Mouse (Mus musculus): ENCODE data around the gene Spata31d1a. TPM values are rescaled to one million over a fixed set of nuclear protein-coding genes. Genes with fewer than 3 reads are reported as not detected.

Spata31d1a gene
- polyA plus RNA-seq, 1 experiment from 2014 or later, result not detected

DNA sequence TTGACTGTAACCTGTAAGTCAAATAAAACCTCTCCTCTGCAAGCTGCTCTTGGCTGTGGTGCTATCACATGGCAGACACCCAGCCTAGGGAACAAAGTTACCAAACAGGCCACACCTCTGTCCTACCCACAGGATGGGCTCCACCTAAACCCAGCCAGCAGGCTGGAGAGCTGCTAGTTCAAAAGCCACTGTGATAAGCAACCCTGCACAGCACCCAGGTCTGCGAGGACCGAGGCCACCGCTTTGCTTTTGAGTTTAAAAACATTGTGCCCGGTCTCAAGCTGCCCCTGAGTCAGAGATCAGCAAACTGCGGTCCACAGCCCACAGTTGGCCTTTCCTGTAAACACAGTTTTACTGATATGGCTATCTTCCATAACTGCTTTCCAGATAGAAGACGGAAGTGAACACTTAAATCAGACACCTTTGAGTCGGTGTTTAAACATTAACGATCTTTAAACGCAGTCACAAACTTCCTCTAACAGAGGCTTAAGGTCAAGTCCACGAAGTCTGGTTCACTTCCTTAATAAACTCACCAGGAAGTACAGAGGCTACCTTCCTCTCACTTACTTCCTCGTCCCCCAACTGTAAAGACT lies 41.5 kb downstream of the Spata31d1a start:
- Histone ChIP-seq H3K4me1 (ENCODE audit: control insufficient read depth, insufficient read depth, low read length) (peaks cover 8% of the 10 kb centered on the region), H3K9ac (ENCODE audit: low read length) (0 out of 2 replicates have a peak overlapping the region, but pooled peaks have one; percentile 38), H3K36me3 (ENCODE audit: control insufficient read depth, insufficient read depth) (peaks cover 2% of the 10 kb centered on the region), H3K27me3 (ENCODE audit: control insufficient read depth, insufficient read depth, low read length) (no peaks in the 10 kb centered on the region), H3K4me2 (ENCODE audit: low read depth, low read length) (0 out of 2 replicates have a peak overlapping the region, but pooled peaks have one; percentile 7), H3K4me3 (ENCODE audit: low read length) (no peak overlapping the region), H3K27ac (ENCODE audit: low read length) (peak overlapping the region; percentile 67), H3K9me3 (replicated peaks; ENCODE audit: control insufficient read depth, low read length) (no peaks in the 10 kb centered on the region)
- ATAC-seq (replicated peaks; ENCODE audit: extremely low read depth, insufficient read depth, low FRiP score), result peak; percentile 70
- WGBS, result 22% methylated on average over 11 of the region's 11 CpGs

DNA sequence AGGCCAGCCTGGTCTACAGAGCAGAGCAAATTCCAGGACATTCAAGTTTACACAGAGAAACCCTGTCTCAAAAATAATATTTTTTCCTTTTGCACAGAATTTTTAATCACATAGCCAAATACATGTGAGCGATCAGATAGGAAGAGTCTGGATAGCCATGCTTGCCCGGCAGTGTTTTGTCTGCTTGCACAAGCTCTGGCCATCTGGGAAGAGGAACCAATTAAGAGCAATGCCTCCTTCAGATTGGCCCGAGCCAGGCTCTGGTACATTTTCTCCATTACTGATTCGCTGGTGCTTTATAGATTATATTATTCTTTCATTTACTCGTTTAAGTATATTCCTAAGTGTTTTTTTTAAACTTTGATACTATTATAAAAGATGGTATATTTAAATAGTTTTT lies 42.4 kb downstream of the Spata31d1a start:
- Histone ChIP-seq H3K4me1 (ENCODE audit: control insufficient read depth, insufficient read depth, low read length) (peaks cover 6% of the 10 kb centered on the region), H3K4me2 (ENCODE audit: low read depth, low read length) (no peak overlapping the region), H3K36me3 (ENCODE audit: control insufficient read depth, insufficient read depth) (peaks cover 2% of the 10 kb centered on the region; the same call in 1 of the 2 replicates), H3K27me3 (ENCODE audit: control insufficient read depth, insufficient read depth, low read length) (no peaks in the 10 kb centered on the region), H3K9ac (ENCODE audit: low read length) (no peak overlapping the region), H3K9me3 (replicated peaks; ENCODE audit: control insufficient read depth, low read length) (no peaks in the 10 kb centered on the region), H3K4me3 (ENCODE audit: low read length) (no peak overlapping the region), H3K27ac (ENCODE audit: low read length) (no peak overlapping the region)
- ATAC-seq (replicated peaks; ENCODE audit: extremely low read depth, insufficient read depth, low FRiP score), result no peak
- WGBS, result 86% methylated on average over 5 of the region's 5 CpGs

DNA sequence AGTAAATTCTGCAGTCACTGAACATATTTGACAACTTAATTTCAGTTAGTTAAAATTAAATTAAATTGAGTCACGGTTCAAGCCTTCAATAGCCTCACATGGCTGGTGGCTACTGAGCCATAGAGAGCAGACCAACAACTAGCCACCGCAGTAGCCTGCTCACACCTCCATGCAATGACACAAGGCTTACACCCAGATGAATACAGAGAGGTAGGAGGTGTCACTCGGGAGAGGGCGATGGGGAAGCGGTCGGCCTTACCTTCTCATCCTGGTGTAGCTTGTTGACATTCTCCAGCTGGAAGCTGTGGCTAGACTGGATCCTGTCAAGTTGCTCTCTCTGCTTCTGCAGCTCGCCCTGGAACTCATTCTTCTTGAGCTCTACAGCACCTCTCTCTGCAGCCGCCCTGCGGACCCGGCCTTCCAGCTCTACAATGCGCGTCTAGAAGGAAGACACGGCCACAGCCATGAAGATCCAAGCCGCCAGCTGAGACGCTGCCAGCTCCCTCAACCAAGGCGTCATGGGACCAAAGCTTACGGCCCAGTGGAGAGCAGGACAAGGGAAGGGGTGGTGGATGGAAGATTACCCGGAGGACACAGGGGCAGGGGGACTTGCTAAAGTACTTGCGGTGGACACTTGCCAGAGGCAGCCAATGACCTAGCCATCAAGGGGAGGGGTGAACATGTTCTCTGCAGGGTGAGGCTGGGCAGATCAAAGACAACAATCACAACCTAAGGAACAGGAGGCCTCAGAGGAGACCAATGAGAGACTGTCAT lies 46.0 kb downstream of the Spata31d1a start:
- ATAC-seq (replicated peaks; ENCODE audit: extremely low read depth, insufficient read depth, low FRiP score), result no peak
- 88% methylated on average over 19 of the region's 19 CpGs for WGBS
- H3K4me1 ChIP-seq (ENCODE audit: control insufficient read depth, insufficient read depth, low read length), result peaks cover 6% of the 10 kb centered on the region
- H3K27me3 ChIP-seq (ENCODE audit: control insufficient read depth, insufficient read depth, low read length), result no peaks in the 10 kb centered on the region
- H3K27ac ChIP-seq (ENCODE audit: low read length), result no peak overlapping the region
- H3K9ac ChIP-seq (ENCODE audit: low read length), result no peak overlapping the region
- peaks cover 2% of the 10 kb centered on the region for H3K36me3 ChIP-seq (ENCODE audit: control insufficient read depth, insufficient read depth)
- no peak overlapping the region for H3K4me3 ChIP-seq (ENCODE audit: low read length)
- no peak overlapping the region for H3K4me2 ChIP-seq (ENCODE audit: low read depth, low read length)
- no peaks in the 10 kb centered on the region for H3K9me3 ChIP-seq (replicated peaks; ENCODE audit: control insufficient read depth, low read length)

DNA sequence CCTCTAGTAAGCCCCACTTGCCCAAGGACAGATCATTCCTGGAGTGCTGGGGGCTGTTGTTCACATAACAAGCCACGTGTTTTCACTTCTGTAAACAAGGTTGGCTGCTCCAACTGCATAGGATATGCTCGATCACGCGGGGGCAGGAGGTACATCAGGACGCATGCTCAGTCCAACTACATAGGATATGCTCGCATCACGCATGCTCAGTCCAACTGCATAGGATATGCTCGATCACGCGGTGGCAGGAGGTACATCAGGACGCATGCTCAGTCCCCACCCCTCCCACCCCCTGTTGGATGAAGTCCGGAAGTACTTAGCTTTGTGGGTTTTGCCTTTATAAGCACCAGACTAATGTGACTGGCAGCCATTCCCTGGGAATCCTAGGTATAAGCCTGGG lies 48.2 kb downstream of the Spata31d1a start:
- ATAC-seq (replicated peaks; ENCODE audit: extremely low read depth, insufficient read depth, low FRiP score), result no peak

DNA sequence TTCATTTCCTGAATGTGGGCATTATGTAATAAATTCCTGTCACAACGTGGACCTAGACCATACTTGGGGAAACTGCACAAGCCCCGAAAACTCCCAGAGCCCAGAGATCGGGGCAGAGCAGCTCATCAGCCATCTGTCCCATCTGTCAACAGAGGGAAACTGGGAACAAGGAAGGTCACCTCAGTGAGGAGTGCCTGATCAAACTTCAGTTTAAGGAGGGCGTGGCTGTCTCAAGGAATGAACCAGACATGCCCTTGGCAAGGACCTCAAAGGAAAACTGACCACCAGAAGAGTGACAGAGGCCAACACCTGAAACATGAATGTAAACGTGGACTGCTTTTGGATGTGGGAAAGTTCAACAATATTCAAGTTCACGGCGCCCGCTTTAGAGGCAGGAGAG lies 48.7 kb downstream of the Spata31d1a start:
- Histone ChIP-seq H3K4me3 (ENCODE audit: low read length) (no peak overlapping the region), H3K36me3 (ENCODE audit: control insufficient read depth, insufficient read depth) (peaks cover 2% of the 10 kb centered on the region), H3K9ac (ENCODE audit: low read length) (no peak overlapping the region), H3K4me1 (ENCODE audit: control insufficient read depth, insufficient read depth, low read length) (peaks cover 4% of the 10 kb centered on the region), H3K27ac (ENCODE audit: low read length) (no peak overlapping the region), H3K27me3 (ENCODE audit: control insufficient read depth, insufficient read depth, low read length) (no peaks in the 10 kb centered on the region), H3K9me3 (replicated peaks; ENCODE audit: control insufficient read depth, low read length) (no peaks in the 10 kb centered on the region), H3K4me2 (ENCODE audit: low read depth, low read length) (no peak overlapping the region)
- WGBS, result 88% methylated on average over 8 of the region's 8 CpGs
- no peak for ATAC-seq (replicated peaks; ENCODE audit: extremely low read depth, insufficient read depth, low FRiP score)

More for the DNA sequence above, 48.2 kb downstream of the Spata31d1a start:
- Histone ChIP-seq H3K9me3 (replicated peaks; ENCODE audit: control insufficient read depth, low read length) (no peaks in the 10 kb centered on the region), H3K9ac (ENCODE audit: low read length) (no peak overlapping the region), H3K4me3 (ENCODE audit: low read length) (no peak overlapping the region), H3K4me2 (ENCODE audit: low read depth, low read length) (no peak overlapping the region), H3K36me3 (ENCODE audit: control insufficient read depth, insufficient read depth) (peaks cover 2% of the 10 kb centered on the region), H3K4me1 (ENCODE audit: control insufficient read depth, insufficient read depth, low read length) (no peaks in the 10 kb centered on the region), H3K27me3 (ENCODE audit: control insufficient read depth, insufficient read depth, low read length) (no peaks in the 10 kb centered on the region), H3K27ac (ENCODE audit: low read length) (no peak overlapping the region)
- 95% methylated on average over 12 of the region's 12 CpGs for WGBS

DNA sequence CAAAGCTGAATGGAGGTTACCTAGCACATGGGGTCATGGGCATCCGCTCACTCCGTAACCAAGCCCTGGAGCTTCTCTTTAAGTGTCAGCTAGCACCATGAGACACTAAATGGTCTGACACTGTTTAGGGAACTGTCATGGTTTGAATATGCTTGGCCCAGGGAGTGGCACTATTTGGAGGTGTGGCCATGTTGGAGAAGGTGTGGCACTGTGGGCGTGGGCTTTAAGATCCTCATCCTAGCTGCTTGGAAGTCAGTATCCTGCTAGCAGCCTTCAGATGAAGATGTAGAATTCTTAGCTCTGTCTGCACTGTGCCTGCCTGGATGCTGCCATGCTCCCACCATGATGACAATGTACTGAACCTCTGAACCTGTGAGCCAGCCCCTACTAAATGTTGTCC lies 49.8 kb downstream of the Spata31d1a start:
- H3K27me3 ChIP-seq (ENCODE audit: control insufficient read depth, insufficient read depth, low read length), result no peaks in the 10 kb centered on the region
- no peak overlapping the region for H3K4me3 ChIP-seq (ENCODE audit: low read length)
- ATAC-seq (replicated peaks; ENCODE audit: extremely low read depth, insufficient read depth, low FRiP score), result no peak
- no peak overlapping the region for H3K9ac ChIP-seq (ENCODE audit: low read length)
- no peak overlapping the region for H3K4me2 ChIP-seq (ENCODE audit: low read depth, low read length)
- peaks cover 2% of the 10 kb centered on the region for H3K36me3 ChIP-seq (ENCODE audit: control insufficient read depth, insufficient read depth)
- H3K27ac ChIP-seq (ENCODE audit: low read length), result no peak overlapping the region
- WGBS, result 98% methylated on average over 3 of the region's 3 CpGs
- no peaks in the 10 kb centered on the region for H3K9me3 ChIP-seq (replicated peaks; ENCODE audit: control insufficient read depth, low read length)
- H3K4me1 ChIP-seq (ENCODE audit: control insufficient read depth, insufficient read depth, low read length), result peaks cover 4% of the 10 kb centered on the region

DNA sequence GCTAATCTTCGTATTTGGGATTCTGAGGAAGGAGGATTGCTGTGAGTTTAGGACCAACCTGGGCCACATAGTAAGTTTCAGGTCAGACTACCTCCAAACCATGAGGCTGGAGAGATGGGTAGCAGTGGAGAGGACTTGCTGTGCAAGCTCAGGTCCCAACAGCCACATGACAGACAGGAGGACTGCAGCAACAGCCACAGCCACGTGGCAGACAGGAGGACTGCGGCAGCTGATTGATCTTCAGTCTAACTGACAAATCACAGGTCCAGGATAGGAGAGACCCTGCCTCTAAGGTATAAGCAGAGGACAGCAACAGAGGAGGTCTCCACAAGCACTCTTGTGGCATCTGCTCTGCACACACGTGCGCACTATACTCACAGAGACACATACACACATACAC lies 52.3 kb downstream of the Spata31d1a start:
- no peaks in the 10 kb centered on the region; the same call in 1 of the 2 replicates for H3K36me3 ChIP-seq (ENCODE audit: control insufficient read depth, insufficient read depth)
- no peak for ATAC-seq (replicated peaks; ENCODE audit: extremely low read depth, insufficient read depth, low FRiP score)
- H3K4me3 ChIP-seq (ENCODE audit: low read length), result no peak overlapping the region
- H3K4me1 ChIP-seq (ENCODE audit: control insufficient read depth, insufficient read depth, low read length), result peaks cover 8% of the 10 kb centered on the region
- H3K27ac ChIP-seq (ENCODE audit: low read length), result no peak overlapping the region
- H3K4me2 ChIP-seq (ENCODE audit: low read depth, low read length), result no peak overlapping the region
- H3K27me3 ChIP-seq (ENCODE audit: control insufficient read depth, insufficient read depth, low read length), result no peaks in the 10 kb centered on the region
- no peaks in the 10 kb centered on the region for H3K9me3 ChIP-seq (replicated peaks; ENCODE audit: control insufficient read depth, low read length)
- no peak overlapping the region for H3K9ac ChIP-seq (ENCODE audit: low read length)
- WGBS, result 83% methylated on average over 5 of the region's 5 CpGs

DNA sequence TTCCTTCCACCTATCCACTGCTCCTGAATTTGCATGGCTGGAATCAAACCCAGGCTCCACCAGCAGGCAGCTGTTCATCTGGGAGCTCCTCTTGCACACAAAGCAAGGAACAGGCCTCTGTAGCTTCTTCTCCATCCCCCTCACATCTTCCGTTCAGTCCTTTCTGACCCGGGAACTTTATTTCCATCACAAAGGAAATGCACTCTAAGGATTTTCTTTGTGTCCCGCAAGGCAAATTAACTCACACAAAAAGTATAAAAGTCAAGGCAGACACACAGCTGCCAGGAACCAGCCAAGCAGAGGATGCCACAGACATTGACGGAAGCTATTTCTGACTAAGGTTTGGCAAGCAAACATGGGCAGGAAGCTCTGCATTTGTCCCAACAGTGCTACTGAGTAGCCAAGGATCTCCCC lies 53.1 kb downstream of the Spata31d1a start:
- Histone ChIP-seq H3K36me3 (ENCODE audit: control insufficient read depth, insufficient read depth) (no peaks in the 10 kb centered on the region; the same call in 1 of the 2 replicates), H3K9ac (ENCODE audit: low read length) (no peak overlapping the region), H3K4me1 (ENCODE audit: control insufficient read depth, insufficient read depth, low read length) (peaks cover 11% of the 10 kb centered on the region), H3K4me3 (ENCODE audit: low read length) (no peak overlapping the region), H3K4me2 (ENCODE audit: low read depth, low read length) (no peak overlapping the region), H3K27ac (ENCODE audit: low read length) (peak overlapping the region; percentile 24), H3K9me3 (replicated peaks; ENCODE audit: control insufficient read depth, low read length) (no peaks in the 10 kb centered on the region), H3K27me3 (ENCODE audit: control insufficient read depth, insufficient read depth, low read length) (no peaks in the 10 kb centered on the region)
- WGBS, result 60% methylated on average over 4 of the region's 4 CpGs
- ATAC-seq (replicated peaks; ENCODE audit: extremely low read depth, insufficient read depth, low FRiP score), result no peak

DNA sequence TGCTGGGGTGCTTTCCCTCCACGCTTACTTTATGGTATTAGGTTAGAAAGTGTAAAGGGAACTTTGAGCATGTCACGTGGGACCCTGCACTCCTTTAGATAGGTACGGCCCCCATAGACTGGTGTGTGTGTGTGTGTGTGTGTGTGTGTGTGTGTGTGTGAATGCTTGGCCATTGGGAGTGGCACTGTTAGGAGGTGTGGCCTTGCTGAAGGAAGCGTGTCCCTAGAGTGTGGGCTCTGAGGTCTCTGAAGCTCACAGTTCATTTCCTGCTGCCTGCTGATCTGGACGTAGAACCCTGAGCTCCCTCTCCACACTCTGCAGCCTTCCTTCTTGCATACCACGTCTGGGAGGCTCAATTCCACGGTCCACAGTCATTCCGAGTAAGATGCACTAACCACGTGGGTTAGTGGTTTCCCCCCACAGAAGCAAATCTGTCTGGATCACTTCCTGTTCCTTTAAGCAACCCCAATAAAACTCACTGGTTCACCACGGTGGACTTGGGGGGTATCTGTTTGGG lies 53.8 kb downstream of the Spata31d1a start:
- peaks cover 11% of the 10 kb centered on the region for H3K4me1 ChIP-seq (ENCODE audit: control insufficient read depth, insufficient read depth, low read length)
- peak overlapping the region; percentile 24; the same call in 1 of the 2 replicates for H3K27ac ChIP-seq (ENCODE audit: low read length)
- H3K36me3 ChIP-seq (ENCODE audit: control insufficient read depth, insufficient read depth), result no peaks in the 10 kb centered on the region; the same call in 1 of the 2 replicates
- H3K9me3 ChIP-seq (replicated peaks; ENCODE audit: control insufficient read depth, low read length), result no peaks in the 10 kb centered on the region
- no peaks in the 10 kb centered on the region for H3K27me3 ChIP-seq (ENCODE audit: control insufficient read depth, insufficient read depth, low read length)
- WGBS, result 70% methylated on average over 10 of the region's 10 CpGs
- no peak overlapping the region for H3K9ac ChIP-seq (ENCODE audit: low read length)
- no peak for ATAC-seq (replicated peaks; ENCODE audit: extremely low read depth, insufficient read depth, low FRiP score)
- no peak overlapping the region for H3K4me3 ChIP-seq (ENCODE audit: low read length)
- H3K4me2 ChIP-seq (ENCODE audit: low read depth, low read length), result no peak overlapping the region

All from heart, embryonic 16.5 days (tissue).